Mouse (Mus musculus) embryonic facial prominence, embryonic 10.5 days (tissue): Measurements from ENCODE around the gene Nudt2. TPM values are rescaled to one million over a fixed set of nuclear protein-coding genes. Genes with fewer than 3 reads are reported as not detected.

ENCODE experiments used
- DNase-seq: peaks from one replicate; pipeline ENCODE4 v3.0.0-alpha.2; 2017; ENCODE audit warnings: low spot score
- H3K27ac ChIP-seq: fragments of 300-500 bp; sonication (generic); replicated peaks from 2 replicates; pipeline ENCODE4 v1.5.1; 2016; ENCODE audit warnings: mild to moderate bottlenecking
- H3K27me3 ChIP-seq: fragments of 300-500 bp; sonication (generic); replicated peaks from 2 replicates; pipeline ENCODE4 v1.6.1; 2016; ENCODE audit warnings: low read depth, mild to moderate bottlenecking; ENCODE audit not compliant: poor library complexity, severe bottlenecking
- H3K36me3 ChIP-seq: fragments of 300-500 bp; sonication (generic); replicated peaks from 2 replicates; pipeline ENCODE4 v1.6.1; 2016; ENCODE audit warnings: mild to moderate bottlenecking, moderate library complexity
- H3K4me1 ChIP-seq: fragments of 300-500 bp; sonication (generic); 2 replicates; pipeline ENCODE4 v1.6.1; 2016
- H3K4me3 ChIP-seq: fragments of 300-500 bp; sonication (generic); 2 replicates; pipeline ENCODE4 v1.5.1; 2016; ENCODE audit warnings: mild to moderate bottlenecking, moderate library complexity
- H3K9me3 ChIP-seq: fragments of 300-500 bp; sonication (generic); 2 replicates; pipeline ENCODE4 v1.6.1; 2016; ENCODE audit warnings: mild to moderate bottlenecking
- WGBS: fragments of 180-500 bp; shearing (Covaris S2); methylation state at CpG from one replicate; pipeline ENCODE4 v1.1.7; 2016; 5-methylcytosine and 5-hydroxymethylcytosine counted together
- polyA plus RNA-seq: library from polyadenylated mRNA; unstranded; fragments of >200 nt; fragmentation: Nextera tagmentation; extraction: Ambion mirVana; gene quantifications from 2 replicates; pipeline ENCODE4 v1.2.1, GENCODE M21; 2016

Nudt2 gene
- polyA plus RNA-seq, 1 experiment from 2014 or later = 55.4 TPM

DNA sequence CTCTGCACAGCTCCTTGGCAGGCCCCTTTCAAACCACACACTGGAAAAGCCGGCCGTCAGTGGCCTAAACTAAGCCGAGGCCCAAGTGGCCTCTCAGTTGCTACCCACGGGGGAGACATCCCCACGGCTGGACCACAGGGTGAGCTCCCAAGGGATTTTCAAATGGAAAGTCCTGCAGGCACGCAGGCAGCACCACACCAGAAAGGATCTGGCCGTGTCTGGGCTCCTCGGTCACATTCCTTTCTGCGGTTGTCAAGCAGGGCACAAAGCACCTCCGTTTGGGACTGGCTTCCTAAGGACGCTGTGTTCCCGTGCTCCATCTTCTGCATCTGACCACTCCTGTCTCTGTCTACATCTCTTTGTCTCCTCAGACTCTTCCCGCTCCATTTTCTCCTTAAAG lies 62.1 kb downstream of the Nudt2 start:
- no peaks in the 10 kb centered on the region for H3K36me3 ChIP-seq
- H3K9me3 ChIP-seq = no peaks in the 10 kb centered on the region
- peaks cover 18% of the 10 kb centered on the region for H3K27me3 ChIP-seq
- no peak overlapping the region for H3K4me3 ChIP-seq
- peak overlapping the region; percentile 48; the same call in 1 of the 2 replicates for H3K27ac ChIP-seq
- peaks cover 24% of the 10 kb centered on the region for H3K4me1 ChIP-seq
- no peak for DNase-seq
- 33% methylated on average over 13 of the region's 13 CpGs for WGBS

DNA sequence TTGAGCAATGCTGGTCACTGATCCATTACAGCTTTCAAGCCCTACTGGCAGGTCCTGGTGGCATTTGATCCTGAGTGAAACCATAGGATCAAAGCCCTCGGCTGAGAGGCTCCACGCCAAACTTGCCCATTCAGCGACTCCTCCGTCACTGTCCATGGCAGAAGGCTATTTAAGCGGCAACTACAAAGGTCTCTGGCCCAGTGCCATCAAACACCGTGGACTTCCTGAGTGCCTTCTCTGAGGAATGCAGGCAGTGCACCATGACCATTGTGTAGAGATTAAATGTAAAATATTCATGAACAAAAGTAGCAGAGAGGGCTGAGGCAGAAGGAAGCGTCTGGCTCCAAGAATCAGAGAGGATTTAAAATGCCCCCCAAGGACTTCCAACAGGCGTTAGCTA lies 63.0 kb downstream of the Nudt2 start:
- 61% methylated on average over 8 of the region's 8 CpGs for WGBS
- Histone ChIP-seq H3K9me3 (no peaks in the 10 kb centered on the region), H3K4me3 (no peak overlapping the region), H3K27me3 (peaks cover 17% of the 10 kb centered on the region; the same call in 1 of the 2 replicates), H3K4me1 (peaks cover 24% of the 10 kb centered on the region), H3K36me3 (no peaks in the 10 kb centered on the region), H3K27ac (no peak overlapping the region)
- DNase-seq = no peak

Other genes starting within 250 kb of the Nudt2 start
- gene Ubap2, start 190.0 kb upstream of the Nudt2 start, polyA plus RNA-seq = 95.7 and 101 TPM in 2 replicates
- 62.0 and 62.6 TPM in 2 replicates for gene Dcaf12, start 150.3 kb upstream of the Nudt2 start, polyA plus RNA-seq
- gene Ubap1, start 116.2 kb upstream of the Nudt2 start, polyA plus RNA-seq = 61.4 and 65.4 TPM in 2 replicates
- 13.7 and 15.1 TPM in 2 replicates for gene Kif24, start 264 bp upstream of the Nudt2 start, polyA plus RNA-seq
- gene AI464131, start 37.9 kb downstream of the Nudt2 start, polyA plus RNA-seq = 5.7 and 8.9 TPM in 2 replicates
- gene 1110017D15Rik, start 52.2 kb downstream of the Nudt2 start, polyA plus RNA-seq = 5.3 and 6.1 TPM in 2 replicates
- 2.0 and 2.6 TPM in 2 replicates for gene Fam219a, start 104.4 kb downstream of the Nudt2 start, polyA plus RNA-seq
- 1.3 and 1.8 TPM in 2 replicates for gene Dnaic1, start 104.6 kb downstream of the Nudt2 start, polyA plus RNA-seq
- 19.3 and 19.8 TPM in 2 replicates for gene Enho, start 175.2 kb downstream of the Nudt2 start, polyA plus RNA-seq
- gene Cntfr, start 231.9 kb downstream of the Nudt2 start, polyA plus RNA-seq = 8.6 and 11.1 TPM in 2 replicates
- gene Il11ra1, start 234.8 kb downstream of the Nudt2 start, polyA plus RNA-seq = 146 and 188 TPM in 2 replicates
- 91.2 and 91.9 TPM in 2 replicates for gene Rpp25l, start 248.4 kb downstream of the Nudt2 start, polyA plus RNA-seq